Mouse (Mus musculus) heart, adult 8-10 months (tissue): Measurements from ENCODE around the gene Nell1. TPM values are rescaled to one million over a fixed set of nuclear protein-coding genes. Genes with fewer than 3 reads are reported as not detected.

ENCODE experiments used
- DNase-seq: peaks from one replicate; pipeline ENCODE4 v3.0.0; 2022; ENCODE audit warnings: low spot score
- total RNA-seq, 4 experiments: library from RNA; stranded (reverse); gene quantifications; 2 replicates each; pipeline ENCODE4 v1.2.4; 2022

Nell1 gene
- total RNA-seq, 4 experiments from 2014 or later: 0.09 TPM; not detected in 3

- no peak for DNase-seq
Observed at GRCm38 (mm10) chr7:50549572-50549971, 574.9 kb downstream of the Nell1 start.

GRCm38 (mm10) chr7:50551426-50551825 is 576.8 kb downstream of the Nell1 start:
- no peak for DNase-seq

- no peak for DNase-seq
Observed at GRCm38 (mm10) chr7:50562708-50563107, 588.0 kb downstream of the Nell1 start.

GRCm38 (mm10) chr7:50573841-50574240 is 599.2 kb downstream of the Nell1 start:
- DNase-seq: no peak

- no peak for DNase-seq
Observed at GRCm38 (mm10) chr7:50588642-50589424, 614.2 kb downstream of the Nell1 start.

GRCm38 (mm10) chr7:50598890-50599289 is 624.2 kb downstream of the Nell1 start, which contains the start of gene 4933405O20Rik:
Gene 4933405O20Rik (plus strand): TSS chr7:50599190.
- no peak for DNase-seq

- DNase-seq: no peak
Observed at GRCm38 (mm10) chr7:50614101-50614500, 639.4 kb downstream of the Nell1 start.

GRCm38 (mm10) chr7:50629186-50629585 is 654.5 kb downstream of the Nell1 start:
- no peak for DNase-seq

- DNase-seq: no peak
Observed at GRCm38 (mm10) chr7:50633147-50633546, 658.5 kb downstream of the Nell1 start.

- no peak for DNase-seq
Observed at GRCm38 (mm10) chr7:50672266-50672665, 697.6 kb downstream of the Nell1 start.

- DNase-seq: no peak
Observed at GRCm38 (mm10) chr7:50675444-50675843, 700.8 kb downstream of the Nell1 start.

GRCm38 (mm10) chr7:50677511-50677910 is 702.8 kb downstream of the Nell1 start:
- no peak for DNase-seq

GRCm38 (mm10) chr7:50686337-50686736 is 711.7 kb downstream of the Nell1 start:
- no peak for DNase-seq

- DNase-seq: no peak
Observed at GRCm38 (mm10) chr7:50725166-50725565, 750.5 kb downstream of the Nell1 start.

GRCm38 (mm10) chr7:50730951-50731350 is 756.3 kb downstream of the Nell1 start:
- no peak for DNase-seq

GRCm38 (mm10) chr7:50755516-50755915 is 780.9 kb downstream of the Nell1 start:
- DNase-seq: no peak

- no peak for DNase-seq
Observed at GRCm38 (mm10) chr7:50756409-50756808, 781.7 kb downstream of the Nell1 start.

GRCm38 (mm10) chr7:50773516-50773915 is 798.9 kb downstream of the Nell1 start:
- DNase-seq: no peak

- no peak for DNase-seq
Observed at GRCm38 (mm10) chr7:50781105-50781504, 806.4 kb downstream of the Nell1 start.

- no peak for DNase-seq
Observed at GRCm38 (mm10) chr7:50783652-50784051, 809.0 kb downstream of the Nell1 start.

GRCm38 (mm10) chr7:50826180-50826579 is 851.5 kb downstream of the Nell1 start:
- no peak for DNase-seq

GRCm38 (mm10) chr7:50832799-50833198 is 858.1 kb downstream of the Nell1 start:
- no peak for DNase-seq

GRCm38 (mm10) chr7:50842646-50843045 is 868.0 kb downstream of the Nell1 start:
- no peak for DNase-seq

GRCm38 (mm10) chr7:50847921-50848320 is 873.3 kb downstream of the Nell1 start:
- no peak for DNase-seq
